Mouse (Mus musculus): ENCODE data around the gene Rgs6. TPM values are rescaled to one million over a fixed set of nuclear protein-coding genes. Genes with fewer than 3 reads are reported as not detected.

Rgs6 gene
- polyA plus RNA-seq, 1 experiment: 0.69 TPM

GRCm38 (mm10) chr12:83137001-83137400 is 548.9 kb downstream of the Rgs6 start:
- Histone ChIP-seq H3K4me1 (peaks cover 25% of the 10 kb centered on the region), H3K36me3 (replicated peaks; ENCODE audit: low read length) (no peaks in the 10 kb centered on the region), H3K27me3 (replicated peaks) (peaks cover 11% of the 10 kb centered on the region), H3K4me3 (replicated peaks) (no peak overlapping the region), H3K9me3 (no peaks in the 10 kb centered on the region)
- TF ChIP-seq FLI1 (IDR thresholded peaks at IDR 0.05; ENCODE audit: low read length) (no peak), GATA1 (IDR thresholded peaks at IDR 0.05; ENCODE audit: borderline replicate concordance, low read length) (no peak)

GRCm38 (mm10) chr12:83141164-83141563 is 553.1 kb downstream of the Rgs6 start:
- Histone ChIP-seq H3K36me3 (replicated peaks; ENCODE audit: low read length) (no peaks in the 10 kb centered on the region), H3K4me1 (peaks cover 47% of the 10 kb centered on the region), H3K9me3 (no peaks in the 10 kb centered on the region), H3K27me3 (replicated peaks) (peaks cover 17% of the 10 kb centered on the region), H3K4me3 (replicated peaks) (no peak overlapping the region)
- TF ChIP-seq FLI1 (IDR thresholded peaks at IDR 0.05; ENCODE audit: low read length): no peak
- no peak for TF ChIP-seq GATA1 (IDR thresholded peaks at IDR 0.05; ENCODE audit: borderline replicate concordance, low read length)

- no peak for TF ChIP-seq GATA1 (IDR thresholded peaks at IDR 0.05; ENCODE audit: borderline replicate concordance, low read length)
- no peak for TF ChIP-seq FLI1 (IDR thresholded peaks at IDR 0.05; ENCODE audit: low read length)
- Histone ChIP-seq H3K9me3 (peaks cover 3% of the 10 kb centered on the region; the same call in 1 of the 2 replicates), H3K4me1 (peaks cover 51% of the 10 kb centered on the region), H3K36me3 (replicated peaks; ENCODE audit: low read length) (no peaks in the 10 kb centered on the region), H3K4me3 (replicated peaks) (no peak overlapping the region), H3K27me3 (replicated peaks) (peaks cover 17% of the 10 kb centered on the region)
Observed at GRCm38 (mm10) chr12:83142507-83142906, 554.4 kb downstream of the Rgs6 start.

- no peaks in the 10 kb centered on the region for H3K36me3 ChIP-seq (replicated peaks; ENCODE audit: low read length)
- peaks cover 55% of the 10 kb centered on the region for H3K4me1 ChIP-seq
- H3K27me3 ChIP-seq (replicated peaks): peaks cover 17% of the 10 kb centered on the region
- H3K4me3 ChIP-seq (replicated peaks): no peak overlapping the region
- H3K9me3 ChIP-seq: peaks cover 3% of the 10 kb centered on the region; the same call in 1 of the 2 replicates
- TF ChIP-seq FLI1 (IDR thresholded peaks at IDR 0.05; ENCODE audit: low read length) (no peak), GATA1 (IDR thresholded peaks at IDR 0.05; ENCODE audit: borderline replicate concordance, low read length) (no peak)
Observed at GRCm38 (mm10) chr12:83143071-83143470, 555.0 kb downstream of the Rgs6 start.

- TF ChIP-seq FLI1 (IDR thresholded peaks at IDR 0.05; ENCODE audit: low read length) (no peak), GATA1 (IDR thresholded peaks at IDR 0.05; ENCODE audit: borderline replicate concordance, low read length) (no peak)
- peaks cover 17% of the 10 kb centered on the region for H3K27me3 ChIP-seq (replicated peaks)
Observed at GRCm38 (mm10) chr12:83143574-83143973, 555.5 kb downstream of the Rgs6 start.

GRCm38 (mm10) chr12:83145074-83145473 is 557.0 kb downstream of the Rgs6 start:
- Histone ChIP-seq H3K36me3 (replicated peaks; ENCODE audit: low read length) (no peaks in the 10 kb centered on the region), H3K4me3 (replicated peaks) (no peak overlapping the region), H3K9me3 (peaks cover 3% of the 10 kb centered on the region; the same call in 1 of the 2 replicates), H3K4me1 (peaks cover 65% of the 10 kb centered on the region), H3K27me3 (replicated peaks) (peaks cover 19% of the 10 kb centered on the region)
- TF ChIP-seq GATA1 (IDR thresholded peaks at IDR 0.05; ENCODE audit: borderline replicate concordance, low read length) (no peak), FLI1 (IDR thresholded peaks at IDR 0.05; ENCODE audit: low read length) (no peak)

More at GRCm38 (mm10) chr12:83143574-83143973, 555.5 kb downstream of the Rgs6 start:
- no peaks in the 10 kb centered on the region for H3K36me3 ChIP-seq (replicated peaks; ENCODE audit: low read length)
- peaks cover 60% of the 10 kb centered on the region for H3K4me1 ChIP-seq
- peaks cover 3% of the 10 kb centered on the region; the same call in 1 of the 2 replicates for H3K9me3 ChIP-seq
- H3K4me3 ChIP-seq (replicated peaks): no peak overlapping the region

- peaks cover 3% of the 10 kb centered on the region; the same call in 1 of the 2 replicates for H3K9me3 ChIP-seq
- peaks cover 60% of the 10 kb centered on the region for H3K4me1 ChIP-seq
- H3K36me3 ChIP-seq (replicated peaks; ENCODE audit: low read length): no peaks in the 10 kb centered on the region
- TF ChIP-seq GATA1 (IDR thresholded peaks at IDR 0.05; ENCODE audit: borderline replicate concordance, low read length) (no peak), FLI1 (IDR thresholded peaks at IDR 0.05; ENCODE audit: low read length) (no peak)
- no peak overlapping the region for H3K4me3 ChIP-seq (replicated peaks)
- H3K27me3 ChIP-seq (replicated peaks): peaks cover 23% of the 10 kb centered on the region
Observed at GRCm38 (mm10) chr12:83145902-83146301, 557.8 kb downstream of the Rgs6 start.

GRCm38 (mm10) chr12:83146917-83147316 is 558.8 kb downstream of the Rgs6 start:
- Histone ChIP-seq H3K4me1 (peaks cover 58% of the 10 kb centered on the region), H3K9me3 (peaks cover 3% of the 10 kb centered on the region; the same call in 1 of the 2 replicates), H3K4me3 (replicated peaks) (no peak overlapping the region), H3K36me3 (replicated peaks; ENCODE audit: low read length) (no peaks in the 10 kb centered on the region), H3K27me3 (replicated peaks) (peaks cover 29% of the 10 kb centered on the region)
- no peak for TF ChIP-seq GATA1 (IDR thresholded peaks at IDR 0.05; ENCODE audit: borderline replicate concordance, low read length)
- TF ChIP-seq FLI1 (IDR thresholded peaks at IDR 0.05; ENCODE audit: low read length): no peak

- peaks cover 48% of the 10 kb centered on the region for H3K4me1 ChIP-seq
- no peaks in the 10 kb centered on the region for H3K36me3 ChIP-seq (replicated peaks; ENCODE audit: low read length)
- no peak for TF ChIP-seq FLI1 (IDR thresholded peaks at IDR 0.05; ENCODE audit: low read length)
- no peak for TF ChIP-seq GATA1 (IDR thresholded peaks at IDR 0.05; ENCODE audit: borderline replicate concordance, low read length)
- H3K9me3 ChIP-seq: peaks cover 3% of the 10 kb centered on the region; the same call in 1 of the 2 replicates
- H3K4me3 ChIP-seq (replicated peaks): no peak overlapping the region
- H3K27me3 ChIP-seq (replicated peaks): peaks cover 45% of the 10 kb centered on the region
Observed at GRCm38 (mm10) chr12:83150030-83150429, 561.9 kb downstream of the Rgs6 start.

- TF ChIP-seq GATA1 (IDR thresholded peaks at IDR 0.05; ENCODE audit: borderline replicate concordance, low read length) (no peak), FLI1 (IDR thresholded peaks at IDR 0.05; ENCODE audit: low read length) (no peak)
- Histone ChIP-seq H3K4me3 (replicated peaks) (no peak overlapping the region), H3K9me3 (peaks cover 3% of the 10 kb centered on the region; the same call in 1 of the 2 replicates), H3K4me1 (peaks cover 46% of the 10 kb centered on the region), H3K36me3 (replicated peaks; ENCODE audit: low read length) (no peaks in the 10 kb centered on the region), H3K27me3 (replicated peaks) (peaks cover 43% of the 10 kb centered on the region)
Observed at GRCm38 (mm10) chr12:83150813-83151212, 562.7 kb downstream of the Rgs6 start.

Data from megakaryocyte, embryonic 14.5 days (primary cell).